Comparison of ENCODE assay signal across 22 mouse cellular contexts in the genomic region with DNA sequence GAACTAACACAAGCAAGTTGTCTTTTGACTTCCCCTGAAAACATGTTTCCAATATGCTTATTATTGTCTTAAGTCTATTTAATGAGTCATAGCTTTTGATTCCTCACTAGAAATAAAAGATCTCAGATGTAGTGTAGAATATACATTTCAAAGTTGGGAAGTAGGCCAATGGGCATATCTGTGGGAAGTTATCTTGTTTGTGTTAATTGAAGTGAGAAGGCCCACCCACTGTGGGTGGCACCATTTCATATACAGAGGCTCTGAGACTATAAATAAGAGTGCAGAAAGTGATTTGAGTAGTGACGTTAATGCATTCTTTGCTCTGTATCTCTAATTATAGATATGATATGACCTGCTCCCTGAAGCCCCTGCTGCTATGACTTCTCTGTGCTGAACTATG. TPM values are rescaled to one million over a fixed set of nuclear protein-coding genes. Genes with fewer than 3 reads are reported as not detected.
"Had no signal": no experiment of that assay in that cellular context is flagged by ENCODE, and none has a peak within 500 bp of the region (broad histone marks: within the 10 kb centered on the region; RNA-seq: fewer than 3 reads in every experiment).

No protein-coding gene starts in this region.

- H3K4me1 ChIP-seq: stomach, embryonic 15.5 days had no signal

- H3K9ac ChIP-seq: liver, embryonic 15.5 days; lung, embryonic 14.5 days; midbrain, embryonic 13.5 days; midbrain, embryonic 15.5 days; neural tube, embryonic 12.5 days; stomach, embryonic 15.5 days had no signal

- H3K9me3 ChIP-seq: liver, embryonic 15.5 days; midbrain, embryonic 13.5 days; midbrain, embryonic 15.5 days; neural tube, embryonic 12.5 days; stomach, embryonic 15.5 days had no signal

- H3K27ac ChIP-seq: liver, embryonic 15.5 days; midbrain, embryonic 13.5 days; midbrain, embryonic 15.5 days; neural tube, embryonic 12.5 days; stomach, embryonic 15.5 days; stomach, postnatal 0 days had no signal

- H3K4me3 ChIP-seq: liver, embryonic 15.5 days; midbrain, embryonic 13.5 days; midbrain, embryonic 15.5 days; neural tube, embryonic 12.5 days; stomach, embryonic 15.5 days had no signal

- H3K27me3 ChIP-seq: midbrain, embryonic 15.5 days; neural tube, embryonic 12.5 days; stomach, embryonic 15.5 days had no signal

- DNase-seq: lung, adult 18-20 months; lung, embryonic 14.5 days; lung, postnatal 10 days; lung, postnatal 4 days; right cerebral cortex, postnatal 25 days; thymus, adult 2 months; thymus, postnatal 25 days; thymus, postnatal 4 days had no signal

- ATAC-seq: midbrain, embryonic 13.5 days; midbrain, embryonic 15.5 days had no signal

- H3K36me3 ChIP-seq: liver, embryonic 15.5 days; midbrain, embryonic 13.5 days; midbrain, embryonic 15.5 days; neural tube, embryonic 12.5 days; stomach, embryonic 15.5 days had no signal

RNA-seq across cellular contexts. Expression of gene Btn2a2, which starts 2.2 kb away (rescaled TPM):
- total RNA-seq: megakaryocyte, adult 5-6 weeks; monocyte, adult 5-6 weeks had no signal
- polyA plus RNA-seq: liver, embryonic 15.5 days; midbrain, embryonic 15.5 days; midbrain, postnatal 0 days; neural tube, embryonic 14.5 days; spleen, adult 2 months; urinary bladder, adult 2 months had no signal

RNA-seq across cellular contexts. Expression of gene Btn1a1, which starts 25.2 kb away (rescaled TPM):
- total RNA-seq: megakaryocyte, adult 5-6 weeks; midbrain, postnatal 0 days; monocyte, adult 5-6 weeks; neutrophil, adult 5-6 weeks had no signal
- polyA plus RNA-seq: midbrain, embryonic 11.5 days; neural tube, embryonic 12.5 days; stomach, postnatal 0 days; urinary bladder, adult 2 months had no signal

RNA-seq across cellular contexts. Expression of gene Hist1h2af, which starts 42.8 kb away (rescaled TPM):
- total RNA-seq: monocyte, adult 5-6 weeks had no signal
- polyA plus RNA-seq: midbrain, embryonic 15.5 days; neural tube, embryonic 14.5 days had no signal

RNA-seq across cellular contexts. Expression of gene Hist1h3g, which starts 44.4 kb away (rescaled TPM):
- total RNA-seq: monocyte, adult 5-6 weeks; neutrophil, adult 5-6 weeks had no signal
- polyA plus RNA-seq: midbrain, embryonic 15.5 days; midbrain, postnatal 0 days had no signal
